Comparison of ENCODE assay signal across 24 mouse cellular contexts in genomic region chr1:43559043-43559692, GRCm38 (mm10).
DNase-seq lines count a peak whose midpoint lies in the region; ATAC-seq and TF ChIP-seq lines count a peak whose summit lies in the region.
"Had no signal": no experiment of that assay in that cellular context is flagged by ENCODE, and none has a peak within 500 bp of the region (broad histone marks: within the 10 kb centered on the region; RNA-seq: fewer than 3 reads in every experiment).

No protein-coding gene starts in this region.

- TF ChIP-seq RAD21 in MEL (IDR thresholded peaks at IDR 0.05; ENCODE audit: low read depth, low read length): no peak

- WGBS in bone marrow, adult 2 months: 73% methylated on average over 5 of the region's 5 CpGs
- 77% methylated on average over 5 of the region's 5 CpGs for WGBS in liver, embryonic 11.5 days
- 81% methylated on average over 5 of the region's 5 CpGs for WGBS in liver, postnatal 0 days (ENCODE audit: insufficient replicate concordance)
- whole genome bisulfite sequencing in kidney, embryonic 16.5 days: 81% methylated on average over 5 of the region's 5 CpGs

- no peaks in the 10 kb centered on the region for H3K27me3 ChIP-seq in MEL (ENCODE audit: control insufficient read depth in 1 of 2, insufficient read depth in 2 of 2, low read length in 2 of 2)
- no peaks in the 10 kb centered on the region for H3K27me3 ChIP-seq in liver, embryonic 11.5 days (replicated peaks; ENCODE audit: control insufficient read depth, insufficient read depth, low read length)
- H3K27me3 ChIP-seq in liver, postnatal 0 days (ENCODE audit: insufficient read depth, low read length): no peaks in the 10 kb centered on the region
- no peaks in the 10 kb centered on the region for H3K27me3 ChIP-seq in kidney, embryonic 16.5 days (ENCODE audit: insufficient read depth, low read length)
- H3K27me3 ChIP-seq: forebrain, embryonic 12.5 days; hindbrain, embryonic 13.5 days; limb, embryonic 15.5 days; midbrain, embryonic 15.5 days; neural tube, embryonic 12.5 days had no signal

- no peaks in the 10 kb centered on the region for H3K9me3 ChIP-seq in MEL (replicated peaks; ENCODE audit: insufficient read depth, low read length)
- H3K9me3 ChIP-seq in liver, embryonic 11.5 days (ENCODE audit: control insufficient read depth, low read length): no peaks in the 10 kb centered on the region
- no peaks in the 10 kb centered on the region for H3K9me3 ChIP-seq in liver, postnatal 0 days (ENCODE audit: low read length)
- no peaks in the 10 kb centered on the region for H3K9me3 ChIP-seq in kidney, embryonic 16.5 days (ENCODE audit: low read length)
- H3K9me3 ChIP-seq: embryonic facial prominence, embryonic 10.5 days; forebrain, embryonic 12.5 days; hindbrain, embryonic 13.5 days; limb, embryonic 15.5 days; midbrain, embryonic 15.5 days; neural tube, embryonic 12.5 days had no signal

- no peak overlapping the region for H3K4me3 ChIP-seq in MEL (ENCODE audit: control insufficient read depth in 1 of 2, insufficient read depth in 1 of 2, low read depth in 2 of 2, low read length in 2 of 2)
- H3K4me3 ChIP-seq in bone marrow, adult 2 months (replicated peaks; ENCODE audit: control insufficient read depth, low read depth, low read length): no peak overlapping the region
- no peak overlapping the region for H3K4me3 ChIP-seq in liver, embryonic 11.5 days (ENCODE audit: low read depth, low read length)
- H3K4me3 ChIP-seq in liver, postnatal 0 days (ENCODE audit: low read depth, low read length): no peak overlapping the region
- H3K4me3 ChIP-seq in kidney, embryonic 16.5 days (ENCODE audit: low read length): no peak overlapping the region
- H3K4me3 ChIP-seq: embryonic facial prominence, embryonic 10.5 days; forebrain, embryonic 12.5 days; hindbrain, embryonic 13.5 days; limb, embryonic 15.5 days; midbrain, embryonic 15.5 days; neural tube, embryonic 12.5 days had no signal

- peak; percentile 84 for ATAC-seq in liver, embryonic 11.5 days (replicated peaks; ENCODE audit: low FRiP score)
- ATAC-seq in liver, postnatal 0 days: peak; percentile 82
- no peak for ATAC-seq in kidney, embryonic 16.5 days (ENCODE audit: low FRiP score, low TSS enrichment)
- ATAC-seq: inflammation-experienced regulatory T-cells, adult 6 months; midbrain, embryonic 15.5 days had no signal

- H3K79me2 ChIP-seq in MEL (ENCODE audit: control insufficient read depth, insufficient read depth, low read length, poor library complexity): no peaks in the 10 kb centered on the region

- TF ChIP-seq POLR2A in MEL (IDR thresholded peaks at IDR 0.05; ENCODE audit: control insufficient read depth in 1 of 2, insufficient read depth in 1 of 2, low read depth in 1 of 2, low read length in 2 of 2, poor library complexity in 1 of 2): no peak
- TF ChIP-seq POLR2A in bone marrow, adult 2 months (IDR thresholded peaks at IDR 0.05; ENCODE audit: borderline replicate concordance, control insufficient read depth, low read depth, low read length): no peak

- DNase-seq in MEL (ENCODE audit: low read depth, low spot score): peak; percentile 23
- DNase-seq in liver, embryonic 11.5 days (ENCODE audit: low spot score): no peak
- DNase-seq in liver, postnatal 0 days: no peak
- no peak for DNase-seq in T-cell, adult 2 months (ENCODE audit: low spot score)
- DNase-seq in adrenal gland, adult (ENCODE audit: inconsistent age in 2 of 2, low spot score in 1 of 2): no peak
- DNase-seq: adrenal gland, postnatal 25 days; cerebellum, adult 11-12 months; cerebellum, postnatal 10 days; kidney, adult 2 months; kidney, postnatal 10 days; left cerebral cortex, postnatal 4 days; retina, postnatal 1 day; right cerebral cortex, postnatal 25 days; spleen, adult 18-20 months; thymus, postnatal 25 days had no signal

- H3K4me2 ChIP-seq in liver, embryonic 11.5 days: peak overlapping the region; percentile 44
- peak overlapping the region; percentile 44 for H3K4me2 ChIP-seq in liver, postnatal 0 days (ENCODE audit: low read depth, low read length)
- no peak overlapping the region for H3K4me2 ChIP-seq in kidney, embryonic 16.5 days (replicated peaks; ENCODE audit: low read depth, low read length)
- H3K4me2 ChIP-seq: forebrain, embryonic 12.5 days; hindbrain, embryonic 13.5 days; limb, embryonic 15.5 days; midbrain, embryonic 15.5 days; neural tube, embryonic 12.5 days had no signal

- peaks cover 0 to 20% of the 10 kb centered on the region in 2 experiments; a peak in 2 of 4 replicates for H3K36me3 ChIP-seq in MEL (ENCODE audit: control insufficient read depth in 1 of 2, insufficient read depth in 2 of 2, low read length in 2 of 2)
- H3K36me3 ChIP-seq in liver, embryonic 11.5 days (ENCODE audit: control insufficient read depth, insufficient read depth, low read length): peaks cover 2% of the 10 kb centered on the region; the same call in 1 of the 2 replicates
- peaks cover 6% of the 10 kb centered on the region; the same call in 1 of the 2 replicates for H3K36me3 ChIP-seq in liver, postnatal 0 days (replicated peaks; ENCODE audit: insufficient read depth, low read length)
- peaks cover 4% of the 10 kb centered on the region; the same call in 1 of the 2 replicates for H3K36me3 ChIP-seq in kidney, embryonic 16.5 days (ENCODE audit: insufficient read depth, low read length)
- H3K36me3 ChIP-seq: midbrain, embryonic 15.5 days had no signal

- peak; percentile 16 to 47; a peak in 2 of 4 replicates for TF ChIP-seq EP300 in MEL (IDR thresholded peaks at IDR 0.05; ENCODE audit: low read depth in 1 of 2, low read length in 2 of 2)
- peak; percentile 89 for TF ChIP-seq EP300 in liver, postnatal 0 days (IDR thresholded peaks at IDR 0.05; ENCODE audit: low read depth)

- H3K27ac ChIP-seq in MEL (ENCODE audit: control insufficient read depth, low read depth, low read length): no peak overlapping the region
- H3K27ac ChIP-seq in bone marrow, adult 2 months (ENCODE audit: control insufficient read depth, insufficient read depth, low read depth, low read length, poor library complexity): peak overlapping the region; percentile 40; the same call in 1 of the 2 replicates
- H3K27ac ChIP-seq in liver, embryonic 11.5 days (ENCODE audit: low read depth, low read length): peak overlapping the region; percentile 83
- H3K27ac ChIP-seq in liver, postnatal 0 days (ENCODE audit: low read depth): peak overlapping the region; percentile 39; the same call in 1 of the 2 replicates
- no peak overlapping the region for H3K27ac ChIP-seq in kidney, embryonic 16.5 days (ENCODE audit: low read length)
- H3K27ac ChIP-seq: embryonic facial prominence, embryonic 10.5 days; forebrain, embryonic 12.5 days; hindbrain, embryonic 13.5 days; limb, embryonic 15.5 days; midbrain, embryonic 15.5 days; neural tube, embryonic 12.5 days had no signal

- no peak overlapping the region for H3K9ac ChIP-seq in MEL (ENCODE audit: control insufficient read depth, low read depth, low read length, poor library complexity, severe bottlenecking)
- no peak overlapping the region for H3K9ac ChIP-seq in liver, embryonic 11.5 days (ENCODE audit: low read depth, low read length)
- no peak overlapping the region for H3K9ac ChIP-seq in liver, postnatal 0 days (replicated peaks)
- H3K9ac ChIP-seq in kidney, embryonic 16.5 days (replicated peaks; ENCODE audit: low read length): no peak overlapping the region
- H3K9ac ChIP-seq: forebrain, embryonic 12.5 days; hindbrain, embryonic 13.5 days; limb, embryonic 15.5 days; midbrain, embryonic 15.5 days; neural tube, embryonic 12.5 days had no signal

- TF ChIP-seq CTCF in MEL (IDR thresholded peaks at IDR 0.05 in 2 of 3, conservative IDR thresholded peaks at IDR 0.05 in 1 of 3; ENCODE audit: control insufficient read depth in 1 of 3, insufficient read depth in 1 of 3, low read depth in 2 of 3, low read length in 3 of 3, poor library complexity in 1 of 3, severe bottlenecking in 1 of 3): no peak
- TF ChIP-seq CTCF in bone marrow, adult 2 months (IDR thresholded peaks at IDR 0.05; ENCODE audit: control insufficient read depth, insufficient read depth, low read length): no peak
- TF ChIP-seq CTCF in liver, postnatal 0 days (IDR thresholded peaks at IDR 0.05; ENCODE audit: low read depth): no peak

- peaks cover 16 to 17% of the 10 kb centered on the region in 2 experiments for H3K4me1 ChIP-seq in MEL (ENCODE audit: control insufficient read depth in 1 of 2, insufficient read depth in 2 of 2, low read length in 2 of 2)
- H3K4me1 ChIP-seq in bone marrow, adult 2 months (ENCODE audit: control insufficient read depth, insufficient read depth, low read length): peaks cover 5% of the 10 kb centered on the region; the same call in 1 of the 2 replicates
- H3K4me1 ChIP-seq in liver, embryonic 11.5 days (replicated peaks; ENCODE audit: control insufficient read depth, insufficient read depth, low read length): peaks cover 51% of the 10 kb centered on the region
- peaks cover 16% of the 10 kb centered on the region for H3K4me1 ChIP-seq in liver, postnatal 0 days (ENCODE audit: insufficient read depth)
- peaks cover 14% of the 10 kb centered on the region for H3K4me1 ChIP-seq in kidney, embryonic 16.5 days (ENCODE audit: insufficient read depth, low read length)
- H3K4me1 ChIP-seq: midbrain, embryonic 15.5 days had no signal

TF ChIP-seq in MEL, 35 proteins besides CTCF, POLR2A, EP300 and RAD21:
- no peak for TF ChIP-seq ETS1 (IDR thresholded peaks at IDR 0.05; ENCODE audit: low read depth, low read length)
- TF ChIP-seq GATA1 (IDR thresholded peaks at IDR 0.05; ENCODE audit: low read depth, low read length): 0 out of 2 replicates have a peak, but pooled peaks have one; percentile 8
- peak; percentile 9; the same call in 1 of the 2 replicates for TF ChIP-seq TAL1 (IDR thresholded peaks at IDR 0.05; ENCODE audit: low read length)

Comparison
In these comparisons a context has a peak if more than half of its experiments do, and no peak if none do; other contexts are left out.
1. H3K27ac ChIP-seq: peak in bone marrow, adult 2 months (single experiment), liver, embryonic 11.5 days (single experiment) and liver, postnatal 0 days (single experiment); none in MEL (single experiment) and kidney, embryonic 16.5 days (single experiment).